Mouse (Mus musculus): Measurements from ENCODE around the gene Wdr43. TPM values are rescaled to one million over a fixed set of nuclear protein-coding genes. Genes with fewer than 3 reads are reported as not detected.
A peak's percentile ranks its signal among the peaks of the same experiment; 100 is the strongest.

Gene Wdr43
- polyA plus RNA-seq (2015; fragmentation: Nextera tagmentation; extraction: Ambion mirVana), result 39.7 and 47.1 TPM in 2 replicates

- H3K9ac ChIP-seq (ENCODE audit: low read depth, low read length), result peak within 1 kb of the TSS; percentile 89
These were observed at the start of gene Wdr43 for GRCm38 (mm10) chr17:71615638-71616318. Wdr43 (plus strand) TSS chr17:71615895.

GRCm38 (mm10) chr17:71579176-71579705 is 36.5 kb upstream of the Wdr43 start:
- Histone ChIP-seq H3K27me3 (replicated peaks; ENCODE audit: control insufficient read depth, insufficient read depth, low read length) (no peaks in the 10 kb centered on the region), H3K4me3 (ENCODE audit: low read length) (no peak overlapping the region), H3K36me3 (ENCODE audit: control insufficient read depth, insufficient read depth, low read length) (no peaks in the 10 kb centered on the region), H3K27ac (ENCODE audit: low read depth, low read length) (no peak overlapping the region), H3K4me1 (ENCODE audit: control insufficient read depth, insufficient read depth, low read depth, low read length) (no peaks in the 10 kb centered on the region), H3K9me3 (ENCODE audit: control insufficient read depth, low read length) (no peaks in the 10 kb centered on the region), H3K4me2 (ENCODE audit: low read length) (no peak overlapping the region), H3K9ac (ENCODE audit: low read depth, low read length) (no peak overlapping the region)
- no peak for ATAC-seq
- WGBS, result 100% methylated on average over 1 of the region's 1 CpGs

More at GRCm38 (mm10) chr17:71615638-71616318, at the start of gene Wdr43:
- ATAC-seq, result peak; percentile 100
- Histone ChIP-seq H3K27ac (ENCODE audit: low read depth, low read length) (peak within 1 kb of the TSS; percentile 81), H3K27me3 (replicated peaks; ENCODE audit: control insufficient read depth, insufficient read depth, low read length) (no peaks in the 10 kb centered on the region), H3K36me3 (ENCODE audit: control insufficient read depth, insufficient read depth, low read length) (no peaks in the 10 kb centered on the region), H3K4me2 (ENCODE audit: low read length) (peak within 1 kb of the TSS; percentile 90), H3K4me3 (ENCODE audit: low read length) (peak within 1 kb of the TSS; percentile 100), H3K9me3 (ENCODE audit: control insufficient read depth, low read length) (no peaks in the 10 kb centered on the region), H3K4me1 (ENCODE audit: control insufficient read depth, insufficient read depth, low read depth, low read length) (peaks cover 16% of the 10 kb centered on the region)
- 6% methylated on average over 37 of the region's 40 CpGs for WGBS

GRCm38 (mm10) chr17:71597881-71598658 is 17.6 kb upstream of the Wdr43 start:
- ATAC-seq, result no peak
- no peaks in the 10 kb centered on the region for H3K36me3 ChIP-seq (ENCODE audit: control insufficient read depth, insufficient read depth, low read length)
- H3K4me2 ChIP-seq (ENCODE audit: low read length), result peak overlapping the region; percentile 80
- no peaks in the 10 kb centered on the region for H3K9me3 ChIP-seq (ENCODE audit: control insufficient read depth, low read length)
- peak overlapping the region; percentile 75 for H3K4me3 ChIP-seq (ENCODE audit: low read length)
- peak overlapping the region; percentile 76 for H3K27ac ChIP-seq (ENCODE audit: low read depth, low read length)
- WGBS, result under 1% methylated on average over 46 of the region's 48 CpGs
- peak overlapping the region; percentile 71 for H3K9ac ChIP-seq (ENCODE audit: low read depth, low read length)
- no peaks in the 10 kb centered on the region for H3K27me3 ChIP-seq (replicated peaks; ENCODE audit: control insufficient read depth, insufficient read depth, low read length)
- H3K4me1 ChIP-seq (ENCODE audit: control insufficient read depth, insufficient read depth, low read depth, low read length), result peaks cover 27% of the 10 kb centered on the region

- Histone ChIP-seq H3K27me3 (replicated peaks; ENCODE audit: control insufficient read depth, insufficient read depth, low read length) (no peaks in the 10 kb centered on the region), H3K27ac (ENCODE audit: low read depth, low read length) (peak overlapping the region; percentile 76), H3K9ac (ENCODE audit: low read depth, low read length) (peak overlapping the region; percentile 71), H3K4me2 (ENCODE audit: low read length) (peak overlapping the region; percentile 80), H3K4me1 (ENCODE audit: control insufficient read depth, insufficient read depth, low read depth, low read length) (peaks cover 27% of the 10 kb centered on the region), H3K4me3 (ENCODE audit: low read length) (peak overlapping the region; percentile 75), H3K9me3 (ENCODE audit: control insufficient read depth, low read length) (no peaks in the 10 kb centered on the region), H3K36me3 (ENCODE audit: control insufficient read depth, insufficient read depth, low read length) (no peaks in the 10 kb centered on the region)
- peak; percentile 98 for ATAC-seq
- WGBS, result 5% methylated on average over 42 of the region's 42 CpGs
These were observed 16.8 kb upstream of the Wdr43 start for GRCm38 (mm10) chr17:71598659-71599554.

GRCm38 (mm10) chr17:71616319-71617032 is 781 bp downstream of the Wdr43 start:
- no peaks in the 10 kb centered on the region for H3K27me3 ChIP-seq (replicated peaks; ENCODE audit: control insufficient read depth, insufficient read depth, low read length)
- peak overlapping the region; percentile 81 for H3K27ac ChIP-seq (ENCODE audit: low read depth, low read length)
- H3K4me1 ChIP-seq (ENCODE audit: control insufficient read depth, insufficient read depth, low read depth, low read length), result peaks cover 16% of the 10 kb centered on the region
- H3K9ac ChIP-seq (ENCODE audit: low read depth, low read length), result peak overlapping the region; percentile 89
- peak overlapping the region; percentile 90 for H3K4me2 ChIP-seq (ENCODE audit: low read length)
- peak overlapping the region; percentile 100 for H3K4me3 ChIP-seq (ENCODE audit: low read length)
- H3K9me3 ChIP-seq (ENCODE audit: control insufficient read depth, low read length), result no peaks in the 10 kb centered on the region
- peak; percentile 87 for ATAC-seq
- H3K36me3 ChIP-seq (ENCODE audit: control insufficient read depth, insufficient read depth, low read length), result no peaks in the 10 kb centered on the region
- under 1% methylated on average over 40 of the region's 73 CpGs for WGBS

GRCm38 (mm10) chr17:71617033-71617362 is 1.3 kb downstream of the Wdr43 start:
- WGBS, result under 1% methylated on average over 10 of the region's 10 CpGs
- Histone ChIP-seq H3K4me1 (ENCODE audit: control insufficient read depth, insufficient read depth, low read depth, low read length) (peaks cover 16% of the 10 kb centered on the region), H3K9me3 (ENCODE audit: control insufficient read depth, low read length) (no peaks in the 10 kb centered on the region), H3K9ac (ENCODE audit: low read depth, low read length) (peak overlapping the region; percentile 89), H3K36me3 (ENCODE audit: control insufficient read depth, insufficient read depth, low read length) (no peaks in the 10 kb centered on the region), H3K27me3 (replicated peaks; ENCODE audit: control insufficient read depth, insufficient read depth, low read length) (no peaks in the 10 kb centered on the region), H3K27ac (ENCODE audit: low read depth, low read length) (no peak overlapping the region), H3K4me3 (ENCODE audit: low read length) (peak overlapping the region; percentile 100), H3K4me2 (ENCODE audit: low read length) (peak overlapping the region; percentile 90)
- ATAC-seq, result no peak

- 80% methylated on average over 4 of the region's 4 CpGs for WGBS
- Histone ChIP-seq H3K27me3 (replicated peaks; ENCODE audit: control insufficient read depth, insufficient read depth, low read length) (no peaks in the 10 kb centered on the region), H3K4me3 (ENCODE audit: low read length) (no peak overlapping the region), H3K9me3 (ENCODE audit: control insufficient read depth, low read length) (no peaks in the 10 kb centered on the region), H3K4me2 (ENCODE audit: low read length) (peak overlapping the region; percentile 0), H3K9ac (ENCODE audit: low read depth, low read length) (no peak overlapping the region), H3K4me1 (ENCODE audit: control insufficient read depth, insufficient read depth, low read depth, low read length) (peaks cover 16% of the 10 kb centered on the region), H3K27ac (ENCODE audit: low read depth, low read length) (no peak overlapping the region), H3K36me3 (ENCODE audit: control insufficient read depth, insufficient read depth, low read length) (no peaks in the 10 kb centered on the region)
- ATAC-seq, result no peak
These were observed 2.3 kb downstream of the Wdr43 start for GRCm38 (mm10) chr17:71617974-71618373.

GRCm38 (mm10) chr17:71631806-71632205 is 16.1 kb downstream of the Wdr43 start:
- no peak for ATAC-seq
- H3K4me1 ChIP-seq (ENCODE audit: control insufficient read depth, insufficient read depth, low read depth, low read length), result no peaks in the 10 kb centered on the region
- H3K9ac ChIP-seq (ENCODE audit: low read depth, low read length), result no peak overlapping the region
- 88% methylated on average over 10 of the region's 10 CpGs for WGBS
- H3K27ac ChIP-seq (ENCODE audit: low read depth, low read length), result no peak overlapping the region
- peaks cover 26% of the 10 kb centered on the region for H3K36me3 ChIP-seq (ENCODE audit: control insufficient read depth, insufficient read depth, low read length)
- no peak overlapping the region for H3K4me3 ChIP-seq (ENCODE audit: low read length)
- no peaks in the 10 kb centered on the region for H3K9me3 ChIP-seq (ENCODE audit: control insufficient read depth, low read length)
- no peak overlapping the region for H3K4me2 ChIP-seq (ENCODE audit: low read length)
- no peaks in the 10 kb centered on the region for H3K27me3 ChIP-seq (replicated peaks; ENCODE audit: control insufficient read depth, insufficient read depth, low read length)

Data from hindbrain, embryonic 16.5 days (tissue).